Mouse (Mus musculus): ENCODE measurements around the gene Dna2. TPM values are rescaled to one million over a fixed set of nuclear protein-coding genes. Genes with fewer than 3 reads are reported as not detected.

The Dna2 gene
- polyA plus RNA-seq, 1 experiment = 6.9 TPM

DNA sequence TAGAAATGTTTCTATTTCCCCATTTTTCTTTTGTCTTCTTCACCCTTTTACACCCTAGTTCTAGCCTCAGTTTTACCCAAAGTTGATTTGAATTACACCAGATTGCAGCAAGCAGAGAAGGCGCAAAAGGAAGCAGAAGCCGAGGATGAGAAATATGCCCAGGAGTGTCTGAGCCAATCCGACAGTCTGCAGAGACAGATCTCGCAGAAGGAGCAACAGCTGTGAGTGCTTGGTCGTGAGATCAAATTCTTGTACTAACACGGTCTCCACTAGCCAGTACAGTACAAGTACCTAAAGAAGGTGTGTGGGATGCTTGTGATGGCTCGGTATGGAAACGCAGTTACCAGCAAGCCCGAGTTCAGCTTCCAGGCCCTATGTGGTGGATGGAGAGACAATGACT is 57.7 kb downstream of the Dna2 start:
- WGBS = 91% methylated on average over 9 of the region's 9 CpGs
- H3K36me3 ChIP-seq (ENCODE audit: control insufficient read depth, insufficient read depth, low read length) = peaks cover 10% of the 10 kb centered on the region
- no peak for TF ChIP-seq CTCF (conservative IDR thresholded peaks at IDR 0.05; ENCODE audit: insufficient read depth, insufficient read length, low read depth, low read length)
- TF ChIP-seq POLR2A (IDR thresholded peaks at IDR 0.05; ENCODE audit: low read depth, low read length) = no peak
- H3K4me1 ChIP-seq (ENCODE audit: control insufficient read depth, insufficient read depth, low read length) = no peaks in the 10 kb centered on the region
- no peaks in the 10 kb centered on the region for H3K27me3 ChIP-seq (replicated peaks; ENCODE audit: control insufficient read depth, insufficient read depth, low read length)
- no peak for DNase-seq
- H3K27ac ChIP-seq (ENCODE audit: insufficient read depth, low read depth, low read length) = no peak overlapping the region
- no peak overlapping the region for H3K4me3 ChIP-seq (ENCODE audit: insufficient read depth, low read depth, low read length)

DNA sequence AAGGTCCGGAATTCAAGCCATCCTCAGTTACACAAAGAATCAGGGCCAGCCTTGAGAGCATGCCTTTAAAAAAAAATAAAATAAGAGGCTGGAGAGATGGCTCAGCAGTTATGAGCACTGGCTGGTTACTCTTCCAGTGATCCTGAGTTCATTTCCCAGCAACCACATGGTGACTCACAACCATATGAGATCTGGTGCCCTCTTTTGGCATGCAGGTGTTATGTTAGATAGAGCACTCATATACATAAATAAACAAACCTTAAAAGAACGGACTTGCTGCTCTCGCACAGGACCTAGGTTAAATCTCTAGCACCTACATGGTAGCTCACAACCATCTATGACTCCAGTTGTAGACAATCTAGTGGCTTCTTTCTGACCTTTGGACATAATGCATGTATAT is 61.4 kb downstream of the Dna2 start:
- Histone ChIP-seq H3K27me3 (replicated peaks; ENCODE audit: control insufficient read depth, insufficient read depth, low read length) (no peaks in the 10 kb centered on the region), H3K4me1 (ENCODE audit: control insufficient read depth, insufficient read depth, low read length) (no peaks in the 10 kb centered on the region), H3K36me3 (ENCODE audit: control insufficient read depth, insufficient read depth, low read length) (peaks cover 11% of the 10 kb centered on the region), H3K27ac (ENCODE audit: insufficient read depth, low read depth, low read length) (no peak overlapping the region), H3K4me3 (ENCODE audit: insufficient read depth, low read depth, low read length) (no peak overlapping the region)
- no peak for TF ChIP-seq CTCF (conservative IDR thresholded peaks at IDR 0.05; ENCODE audit: insufficient read depth, insufficient read length, low read depth, low read length)
- TF ChIP-seq POLR2A (IDR thresholded peaks at IDR 0.05; ENCODE audit: low read depth, low read length) = no peak
- no peak for DNase-seq
- 50% methylated on average over 3 of the region's 3 CpGs for WGBS

- Histone ChIP-seq H3K27me3 (replicated peaks; ENCODE audit: control insufficient read depth, insufficient read depth, low read length) (no peaks in the 10 kb centered on the region), H3K27ac (ENCODE audit: insufficient read depth, low read depth, low read length) (no peak overlapping the region), H3K4me1 (ENCODE audit: control insufficient read depth, insufficient read depth, low read length) (no peaks in the 10 kb centered on the region), H3K4me3 (ENCODE audit: insufficient read depth, low read depth, low read length) (no peak overlapping the region), H3K36me3 (ENCODE audit: control insufficient read depth, insufficient read depth, low read length) (peaks cover 8% of the 10 kb centered on the region)
- DNase-seq = no peak
- TF ChIP-seq POLR2A (IDR thresholded peaks at IDR 0.05; ENCODE audit: low read depth, low read length) = no peak
- WGBS = 83% methylated on average over 4 of the region's 4 CpGs
Observed at GRCm38 (mm10) chr10:63010268-63010667, 63.4 kb downstream of the Dna2 start.

GRCm38 (mm10) chr10:63011556-63011955 is 64.7 kb downstream of the Dna2 start:
- Histone ChIP-seq H3K4me1 (ENCODE audit: control insufficient read depth, insufficient read depth, low read length) (no peaks in the 10 kb centered on the region), H3K4me3 (ENCODE audit: insufficient read depth, low read depth, low read length) (no peak overlapping the region), H3K27me3 (replicated peaks; ENCODE audit: control insufficient read depth, insufficient read depth, low read length) (no peaks in the 10 kb centered on the region), H3K36me3 (ENCODE audit: control insufficient read depth, insufficient read depth, low read length) (peaks cover 11% of the 10 kb centered on the region), H3K27ac (ENCODE audit: insufficient read depth, low read depth, low read length) (no peak overlapping the region)
- TF ChIP-seq POLR2A (IDR thresholded peaks at IDR 0.05; ENCODE audit: low read depth, low read length) (no peak), CTCF (conservative IDR thresholded peaks at IDR 0.05; ENCODE audit: insufficient read depth, insufficient read length, low read depth, low read length) (no peak)
- WGBS = 86% methylated on average over 6 of the region's 6 CpGs
- DNase-seq = no peak

DNA sequence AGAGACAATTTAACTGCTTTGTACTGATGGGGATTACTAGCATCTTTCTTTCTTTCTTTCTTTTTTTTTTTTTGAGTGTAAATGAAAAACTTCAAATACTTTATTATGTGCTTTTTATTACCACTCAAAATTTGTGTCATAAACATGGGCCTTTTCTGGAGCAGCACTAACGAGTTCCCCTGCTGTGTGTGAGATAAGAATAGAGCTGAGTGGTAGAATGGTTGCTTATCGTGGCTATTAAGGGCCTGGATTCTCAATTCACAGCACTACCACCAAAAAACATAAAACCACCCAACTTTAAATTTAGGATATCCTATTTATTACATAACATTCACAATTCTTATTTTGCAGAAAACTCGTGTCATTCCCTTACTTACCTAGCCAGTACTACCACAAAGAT is 66.7 kb downstream of the Dna2 start:
- H3K27ac ChIP-seq (ENCODE audit: insufficient read depth, low read depth, low read length) = no peak overlapping the region
- H3K4me3 ChIP-seq (ENCODE audit: insufficient read depth, low read depth, low read length) = no peak overlapping the region
- H3K4me1 ChIP-seq (ENCODE audit: control insufficient read depth, insufficient read depth, low read length) = no peaks in the 10 kb centered on the region
- peaks cover 16% of the 10 kb centered on the region for H3K36me3 ChIP-seq (ENCODE audit: control insufficient read depth, insufficient read depth, low read length)
- TF ChIP-seq POLR2A (IDR thresholded peaks at IDR 0.05; ENCODE audit: low read depth, low read length) (no peak), CTCF (conservative IDR thresholded peaks at IDR 0.05; ENCODE audit: insufficient read depth, insufficient read length, low read depth, low read length) (no peak)
- DNase-seq = no peak
- 69% methylated on average over 3 of the region's 3 CpGs for WGBS
- H3K27me3 ChIP-seq (replicated peaks; ENCODE audit: control insufficient read depth, insufficient read depth, low read length) = no peaks in the 10 kb centered on the region

DNA sequence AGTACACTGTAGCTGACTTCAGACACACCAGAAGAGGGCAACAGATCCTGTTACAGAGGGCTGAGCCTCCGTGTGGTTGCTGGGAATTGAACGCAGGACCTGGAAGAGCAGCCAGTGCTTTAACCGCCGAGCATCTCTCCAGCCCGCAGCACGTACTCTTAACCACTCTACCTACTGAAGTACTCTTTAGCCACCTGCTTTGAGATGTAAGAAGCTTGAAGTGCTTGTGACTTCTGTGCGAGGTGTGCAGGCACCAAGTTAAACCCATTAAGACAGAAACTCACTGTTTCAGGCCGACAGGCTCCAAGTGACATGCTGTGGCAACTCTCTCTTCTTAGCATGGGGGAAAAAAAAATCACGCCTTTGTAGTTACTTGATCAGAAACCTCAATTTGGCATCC is 67.3 kb downstream of the Dna2 start:
- TF ChIP-seq POLR2A (IDR thresholded peaks at IDR 0.05; ENCODE audit: low read depth, low read length) = no peak
- TF ChIP-seq CTCF (conservative IDR thresholded peaks at IDR 0.05; ENCODE audit: insufficient read depth, insufficient read length, low read depth, low read length) = no peak
- H3K27ac ChIP-seq (ENCODE audit: insufficient read depth, low read depth, low read length) = no peak overlapping the region
- peaks cover 16% of the 10 kb centered on the region for H3K36me3 ChIP-seq (ENCODE audit: control insufficient read depth, insufficient read depth, low read length)
- no peak overlapping the region for H3K4me3 ChIP-seq (ENCODE audit: insufficient read depth, low read depth, low read length)
- WGBS = 92% methylated on average over 9 of the region's 9 CpGs
- DNase-seq = no peak
- 0 out of 2 replicates have a peak, but pooled peaks cover 2% of the 10 kb centered on the region for H3K4me1 ChIP-seq (ENCODE audit: control insufficient read depth, insufficient read depth, low read length)
- H3K27me3 ChIP-seq (replicated peaks; ENCODE audit: control insufficient read depth, insufficient read depth, low read length) = no peaks in the 10 kb centered on the region

- DNase-seq = peak; percentile 5
- no peak overlapping the region for H3K4me3 ChIP-seq (ENCODE audit: insufficient read depth, low read depth, low read length)
- no peak for TF ChIP-seq CTCF (conservative IDR thresholded peaks at IDR 0.05; ENCODE audit: insufficient read depth, insufficient read length, low read depth, low read length)
- TF ChIP-seq POLR2A (IDR thresholded peaks at IDR 0.05; ENCODE audit: low read depth, low read length) = no peak
- peaks cover 14% of the 10 kb centered on the region for H3K36me3 ChIP-seq (ENCODE audit: control insufficient read depth, insufficient read depth, low read length)
- no peaks in the 10 kb centered on the region for H3K27me3 ChIP-seq (replicated peaks; ENCODE audit: control insufficient read depth, insufficient read depth, low read length)
- H3K27ac ChIP-seq (ENCODE audit: insufficient read depth, low read depth, low read length) = no peak overlapping the region
- 64% methylated on average over 6 of the region's 6 CpGs for WGBS
- H3K4me1 ChIP-seq (ENCODE audit: control insufficient read depth, insufficient read depth, low read length) = peaks cover 8% of the 10 kb centered on the region; the same call in 1 of the 2 replicates
Observed at GRCm38 (mm10) chr10:63019304-63019703, 72.5 kb downstream of the Dna2 start.

DNA sequence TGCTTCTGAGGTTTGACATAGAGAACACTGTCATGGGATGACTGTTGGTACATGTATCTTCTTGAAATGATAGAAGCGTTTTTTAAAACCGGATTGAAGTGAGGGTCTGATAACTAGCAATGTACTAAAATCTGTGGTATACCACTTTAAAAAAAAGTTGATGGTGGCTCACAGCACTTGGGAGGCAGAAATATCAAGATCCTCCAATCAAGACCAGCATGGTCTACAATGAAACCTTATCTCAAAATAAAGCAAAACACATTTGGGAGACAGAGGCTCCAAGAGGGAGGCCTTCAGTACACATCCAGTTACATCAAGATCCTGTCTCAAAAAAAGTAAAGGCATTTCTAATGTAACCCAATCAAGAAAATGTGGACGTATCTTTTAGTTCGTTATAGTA is 74.9 kb downstream of the Dna2 start:
- WGBS = 24% methylated on average over 4 of the region's 4 CpGs
- peak overlapping the region; percentile 35 for H3K4me3 ChIP-seq (ENCODE audit: insufficient read depth, low read depth, low read length)

More for the DNA sequence above, 74.9 kb downstream of the Dna2 start:
- TF ChIP-seq POLR2A (IDR thresholded peaks at IDR 0.05; ENCODE audit: low read depth, low read length) (no peak), CTCF (conservative IDR thresholded peaks at IDR 0.05; ENCODE audit: insufficient read depth, insufficient read length, low read depth, low read length) (no peak)
- Histone ChIP-seq H3K4me1 (ENCODE audit: control insufficient read depth, insufficient read depth, low read length) (peaks cover 8% of the 10 kb centered on the region), H3K27me3 (replicated peaks; ENCODE audit: control insufficient read depth, insufficient read depth, low read length) (no peaks in the 10 kb centered on the region), H3K36me3 (ENCODE audit: control insufficient read depth, insufficient read depth, low read length) (peaks cover 8% of the 10 kb centered on the region), H3K27ac (ENCODE audit: insufficient read depth, low read depth, low read length) (no peak overlapping the region)
- DNase-seq = no peak
